In the genomic region with DNA sequence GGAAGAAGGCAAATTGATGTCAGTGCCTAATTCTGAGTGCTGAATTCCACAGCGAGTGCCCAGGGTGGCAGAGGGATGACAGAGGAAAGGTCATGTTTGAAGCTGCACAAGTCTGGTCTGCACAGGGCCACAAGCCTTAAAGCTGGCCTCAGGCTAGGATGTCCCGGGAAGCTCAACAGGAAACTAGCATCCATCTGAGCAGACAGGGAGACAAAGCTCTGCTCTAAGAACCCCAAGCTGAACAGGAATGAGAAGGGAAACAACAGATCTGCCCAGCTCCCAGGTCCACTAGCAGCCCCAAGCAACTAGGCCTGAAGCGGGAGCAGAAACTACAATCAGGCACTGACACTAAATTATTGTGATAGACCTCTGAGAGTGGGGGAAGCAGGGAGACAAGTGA, we compare ENCODE assay signal across 9 mouse cellular contexts. TPM values are rescaled to one million over a fixed set of nuclear protein-coding genes. Genes with fewer than 3 reads are reported as not detected.
DNase-seq lines count a peak whose midpoint lies in the region; ATAC-seq lines count a peak whose summit lies in the region.
"Had no signal": no experiment of that assay in that cellular context is flagged by ENCODE, and none has a peak within 500 bp of the region (broad histone marks: within the 10 kb centered on the region; RNA-seq: fewer than 3 reads in every experiment).

No protein-coding gene starts in this region.

- no peaks in the 10 kb centered on the region for H3K36me3 ChIP-seq in kidney, embryonic 15.5 days
- H3K36me3 ChIP-seq in embryonic facial prominence, embryonic 13.5 days, result no peaks in the 10 kb centered on the region
- H3K36me3 ChIP-seq in hindbrain, embryonic 14.5 days (replicated peaks; ENCODE audit: control insufficient read depth, insufficient read depth), result no peaks in the 10 kb centered on the region
- H3K36me3 ChIP-seq in neural tube, embryonic 11.5 days (ENCODE audit: control insufficient read depth, insufficient read depth, low read length), result no peaks in the 10 kb centered on the region
- H3K36me3 ChIP-seq in kidney, embryonic 16.5 days (ENCODE audit: insufficient read depth, low read length), result no peaks in the 10 kb centered on the region

- peaks cover 38% of the 10 kb centered on the region for H3K4me1 ChIP-seq in kidney, embryonic 15.5 days
- peaks cover 41% of the 10 kb centered on the region for H3K4me1 ChIP-seq in embryonic facial prominence, embryonic 13.5 days
- H3K4me1 ChIP-seq in hindbrain, embryonic 14.5 days (replicated peaks; ENCODE audit: control insufficient read depth, insufficient read depth, low read length), result peaks cover 30% of the 10 kb centered on the region; the same call in 1 of the 2 replicates
- H3K4me1 ChIP-seq in neural tube, embryonic 11.5 days (ENCODE audit: control insufficient read depth, insufficient read depth, low read length), result peaks cover 16% of the 10 kb centered on the region
- peaks cover 14% of the 10 kb centered on the region for H3K4me1 ChIP-seq in kidney, embryonic 16.5 days (ENCODE audit: insufficient read depth, low read length)

- no peaks in the 10 kb centered on the region for H3K9me3 ChIP-seq in kidney, embryonic 15.5 days (replicated peaks)
- H3K9me3 ChIP-seq in embryonic facial prominence, embryonic 13.5 days, result no peaks in the 10 kb centered on the region
- H3K9me3 ChIP-seq in hindbrain, embryonic 14.5 days (ENCODE audit: control insufficient read depth, low read length), result no peaks in the 10 kb centered on the region
- no peaks in the 10 kb centered on the region for H3K9me3 ChIP-seq in neural tube, embryonic 11.5 days (ENCODE audit: control insufficient read depth, low read length)
- no peaks in the 10 kb centered on the region for H3K9me3 ChIP-seq in kidney, embryonic 16.5 days (ENCODE audit: low read length)

- no peak for ATAC-seq in kidney, embryonic 15.5 days (replicated peaks; ENCODE audit: low FRiP score)
- no peak for ATAC-seq in embryonic facial prominence, embryonic 13.5 days (ENCODE audit: insufficient number of reproducible peaks, insufficient read depth, low FRiP score, low TSS enrichment, low read depth)
- ATAC-seq in hindbrain, embryonic 14.5 days (ENCODE audit: low FRiP score), result no peak
- no peak for ATAC-seq in neural tube, embryonic 11.5 days (ENCODE audit: insufficient read depth, low FRiP score, low TSS enrichment)
- ATAC-seq in kidney, embryonic 16.5 days (ENCODE audit: low FRiP score, low TSS enrichment), result no peak

- H3K27ac ChIP-seq in kidney, embryonic 15.5 days, result no peak overlapping the region
- 0 out of 2 replicates have a peak overlapping the region, but pooled peaks have one; percentile 90 for H3K27ac ChIP-seq in embryonic facial prominence, embryonic 13.5 days
- H3K27ac ChIP-seq in hindbrain, embryonic 14.5 days, result no peak overlapping the region
- 0 out of 2 replicates have a peak overlapping the region, but pooled peaks have one; percentile 56 for H3K27ac ChIP-seq in neural tube, embryonic 11.5 days (ENCODE audit: low read depth, low read length)
- no peak overlapping the region for H3K27ac ChIP-seq in kidney, embryonic 16.5 days (ENCODE audit: low read length)

- peak overlapping the region; percentile 98 for H3K4me2 ChIP-seq in kidney, embryonic 15.5 days
- H3K4me2 ChIP-seq in embryonic facial prominence, embryonic 13.5 days, result peak overlapping the region; percentile 99
- peak overlapping the region; percentile 96 for H3K4me2 ChIP-seq in hindbrain, embryonic 14.5 days (replicated peaks)
- peak overlapping the region; percentile 99 for H3K4me2 ChIP-seq in neural tube, embryonic 11.5 days (ENCODE audit: low read depth)
- H3K4me2 ChIP-seq in kidney, embryonic 16.5 days (replicated peaks; ENCODE audit: low read depth, low read length), result no peak overlapping the region

- 55% methylated on average over 3 of the region's 3 CpGs for WGBS in kidney, embryonic 15.5 days
- WGBS in embryonic facial prominence, embryonic 13.5 days, result 44% methylated on average over 3 of the region's 3 CpGs
- WGBS in hindbrain, embryonic 14.5 days, result 45% methylated on average over 3 of the region's 3 CpGs
- WGBS in neural tube, embryonic 11.5 days, result 23% methylated on average over 3 of the region's 3 CpGs
- 65% methylated on average over 3 of the region's 3 CpGs for WGBS in kidney, embryonic 16.5 days

- peaks cover 49% of the 10 kb centered on the region for H3K27me3 ChIP-seq in kidney, embryonic 15.5 days
- H3K27me3 ChIP-seq in embryonic facial prominence, embryonic 13.5 days, result peaks cover 44% of the 10 kb centered on the region
- peaks cover 40% of the 10 kb centered on the region for H3K27me3 ChIP-seq in hindbrain, embryonic 14.5 days (ENCODE audit: control insufficient read depth, insufficient read depth, low read length)
- H3K27me3 ChIP-seq in neural tube, embryonic 11.5 days (ENCODE audit: control insufficient read depth, insufficient read depth, low read length), result peaks cover 2% of the 10 kb centered on the region; the same call in 1 of the 2 replicates
- H3K27me3 ChIP-seq in kidney, embryonic 16.5 days (ENCODE audit: insufficient read depth, low read length), result peaks cover 25% of the 10 kb centered on the region

- no peak for DNase-seq in kidney, postnatal 14 days
- no peak for DNase-seq in hindbrain, embryonic 14.5 days (ENCODE audit: low spot score)
- DNase-seq in neural tube, embryonic 11.5 days (ENCODE audit: low spot score), result no peak
- no peak for DNase-seq in frontal cortex, postnatal 14 days (ENCODE audit: low spot score in 2 of 2)
- no peak for DNase-seq in urinary bladder, postnatal 14 days (ENCODE audit: low spot score)
- DNase-seq: spleen, adult 18-20 months had no signal

- no peak overlapping the region for H3K9ac ChIP-seq in kidney, embryonic 15.5 days
- H3K9ac ChIP-seq in embryonic facial prominence, embryonic 13.5 days, result peak overlapping the region; percentile 89; the same call in 1 of the 2 replicates
- no peak overlapping the region for H3K9ac ChIP-seq in hindbrain, embryonic 14.5 days
- peak overlapping the region; percentile 92 for H3K9ac ChIP-seq in neural tube, embryonic 11.5 days (ENCODE audit: low read length)
- H3K9ac ChIP-seq in kidney, embryonic 16.5 days (replicated peaks; ENCODE audit: low read length), result no peak overlapping the region

- no peak overlapping the region for H3K4me3 ChIP-seq in kidney, embryonic 15.5 days (replicated peaks)
- H3K4me3 ChIP-seq in embryonic facial prominence, embryonic 13.5 days, result peak overlapping the region; percentile 62
- H3K4me3 ChIP-seq in hindbrain, embryonic 14.5 days (replicated peaks; ENCODE audit: low read length), result 0 out of 2 replicates have a peak overlapping the region, but pooled peaks have one; percentile 39
- peak overlapping the region; percentile 62 for H3K4me3 ChIP-seq in neural tube, embryonic 11.5 days (ENCODE audit: low read depth, low read length)
- no peak overlapping the region for H3K4me3 ChIP-seq in kidney, embryonic 16.5 days (ENCODE audit: low read length)

RNA-seq across cellular contexts. Expression of gene Sox6, which starts 8.6 kb away (rescaled TPM):
- polyA plus RNA-seq in kidney, embryonic 15.5 days (2015; fragmentation: Nextera tagmentation; extraction: Ambion mirVana), result 20.2 and 23.0 TPM in 2 replicates
- polyA plus RNA-seq in embryonic facial prominence, embryonic 13.5 days (2015; fragmentation: Nextera tagmentation; extraction: Ambion mirVana), result 67.4 and 87.4 TPM in 2 replicates
- polyA plus RNA-seq in hindbrain, embryonic 14.5 days (2014; fragmentation: Nextera tagmentation; extraction: Ambion mirVana), result 29.7 and 32.7 TPM in 2 replicates
- polyA plus RNA-seq in neural tube, embryonic 11.5 days (2014; fragmentation: Nextera tagmentation; extraction: Ambion mirVana), result 79.3 and 82.6 TPM in 2 replicates
- 18.6 and 18.9 TPM in 2 replicates for polyA plus RNA-seq in kidney, embryonic 16.5 days (2015; fragmentation: Nextera tagmentation; extraction: Ambion mirVana)

RNA-seq across cellular contexts. Expression of gene 1110004F10Rik, which starts 9.2 kb away (rescaled TPM):
- polyA plus RNA-seq in kidney, embryonic 15.5 days (2015; fragmentation: Nextera tagmentation; extraction: Ambion mirVana), result 263 and 276 TPM in 2 replicates
- polyA plus RNA-seq in embryonic facial prominence, embryonic 13.5 days (2015; fragmentation: Nextera tagmentation; extraction: Ambion mirVana), result 308 and 317 TPM in 2 replicates
- polyA plus RNA-seq in hindbrain, embryonic 14.5 days (2014; fragmentation: Nextera tagmentation; extraction: Ambion mirVana), result 316 and 322 TPM in 2 replicates
- polyA plus RNA-seq in neural tube, embryonic 11.5 days (2014; fragmentation: Nextera tagmentation; extraction: Ambion mirVana), result 338 and 365 TPM in 2 replicates
- polyA plus RNA-seq in kidney, embryonic 16.5 days (2015; fragmentation: Nextera tagmentation; extraction: Ambion mirVana), result 266 and 275 TPM in 2 replicates

RNA-seq across cellular contexts. Expression of gene Gm4353, which starts 54.4 kb away (rescaled TPM):
- polyA plus RNA-seq in kidney, embryonic 15.5 days (2015; fragmentation: Nextera tagmentation; extraction: Ambion mirVana), result 0.35 and 0.79 TPM in 2 replicates
- polyA plus RNA-seq in embryonic facial prominence, embryonic 13.5 days (2015; fragmentation: Nextera tagmentation; extraction: Ambion mirVana), result 1.7 and 2.9 TPM in 2 replicates
- polyA plus RNA-seq in hindbrain, embryonic 14.5 days (2014; fragmentation: Nextera tagmentation; extraction: Ambion mirVana), result 0.40 and 1.3 TPM in 2 replicates
- 0.74 and 1.3 TPM in 2 replicates for polyA plus RNA-seq in neural tube, embryonic 11.5 days (2014; fragmentation: Nextera tagmentation; extraction: Ambion mirVana)
- 1.1 and 2.7 TPM in 2 replicates for polyA plus RNA-seq in kidney, embryonic 16.5 days (2015; fragmentation: Nextera tagmentation; extraction: Ambion mirVana)

Comparison
In these comparisons a context has a peak if more than half of its experiments do, and no peak if none do; other contexts are left out.
1. H3K27ac ChIP-seq: peak in embryonic facial prominence, embryonic 13.5 days (single experiment) and neural tube, embryonic 11.5 days (single experiment); none in kidney, embryonic 15.5 days (single experiment), hindbrain, embryonic 14.5 days (single experiment) and kidney, embryonic 16.5 days (single experiment).
2. H3K4me3 ChIP-seq: peak in embryonic facial prominence, embryonic 13.5 days (single experiment), hindbrain, embryonic 14.5 days (single experiment) and neural tube, embryonic 11.5 days (single experiment); none in kidney, embryonic 15.5 days (single experiment) and kidney, embryonic 16.5 days (single experiment).
3. H3K9ac ChIP-seq: peak in embryonic facial prominence, embryonic 13.5 days (single experiment) and neural tube, embryonic 11.5 days (single experiment); none in kidney, embryonic 15.5 days (single experiment), hindbrain, embryonic 14.5 days (single experiment) and kidney, embryonic 16.5 days (single experiment).